In genomic region chr14:118866014-118866811, GRCm38 (mm10) we compare ENCODE assay signal across 19 mouse cellular contexts. TPM values are rescaled to one million over a fixed set of nuclear protein-coding genes. Genes with fewer than 3 reads are reported as not detected.
DNase-seq lines count a peak whose midpoint lies in the region; ATAC-seq and TF ChIP-seq lines count a peak whose summit lies in the region.
"Had no signal": no experiment of that assay in that cellular context is flagged by ENCODE, and none has a peak within 500 bp of the region (broad histone marks: within the 10 kb centered on the region; RNA-seq: fewer than 3 reads in every experiment).

No protein-coding gene starts in this region.

- no peak overlapping the region for H3K9ac ChIP-seq in intestine, embryonic 16.5 days (ENCODE audit: low read depth, low read length)
- H3K9ac ChIP-seq in liver, embryonic 14.5 days (replicated peaks): no peak overlapping the region
- H3K9ac ChIP-seq in midbrain, postnatal 0 days (replicated peaks; ENCODE audit: low read length, poor library complexity, severe bottlenecking): no peak overlapping the region
- H3K9ac ChIP-seq: heart, embryonic 13.5 days; hindbrain, embryonic 12.5 days had no signal

- TF ChIP-seq CTCF in kidney, adult 2 months (conservative IDR thresholded peaks at IDR 0.05; ENCODE audit: insufficient read depth, insufficient read length, low read depth, low read length): no peak
- no peak for TF ChIP-seq CTCF in liver, embryonic 14.5 days (IDR thresholded peaks at IDR 0.05; ENCODE audit: low read depth)
- TF ChIP-seq CTCF in midbrain, postnatal 0 days (IDR thresholded peaks at IDR 0.05): no peak

- H3K27ac ChIP-seq in kidney, adult 2 months (ENCODE audit: insufficient read depth, low read depth, low read length): 0 out of 2 replicates have a peak overlapping the region, but pooled peaks have one; percentile 16
- H3K27ac ChIP-seq in intestine, embryonic 16.5 days (ENCODE audit: low read length): no peak overlapping the region
- no peak overlapping the region for H3K27ac ChIP-seq in liver, embryonic 14.5 days
- H3K27ac ChIP-seq in midbrain, postnatal 0 days (ENCODE audit: low read depth, low read length): no peak overlapping the region
- H3K27ac ChIP-seq: embryonic facial prominence, embryonic 10.5 days; gastrocnemius, adult 2 months; heart, embryonic 13.5 days; hindbrain, embryonic 12.5 days had no signal

- peaks cover 9% of the 10 kb centered on the region; the same call in 1 of the 2 replicates for H3K4me1 ChIP-seq in kidney, adult 2 months (ENCODE audit: control insufficient read depth, insufficient read depth, low read length)
- H3K4me1 ChIP-seq in intestine, embryonic 16.5 days (ENCODE audit: control insufficient read depth, insufficient read depth, low read length): 0 out of 2 replicates have a peak, but pooled peaks cover 2% of the 10 kb centered on the region
- peaks cover 17 to 31% of the 10 kb centered on the region in 2 experiments for H3K4me1 ChIP-seq in liver, embryonic 14.5 days (replicated peaks; ENCODE audit: control insufficient read depth in 2 of 2, insufficient read depth in 2 of 2, low read length in 1 of 2)
- H3K4me1 ChIP-seq in midbrain, postnatal 0 days (ENCODE audit: insufficient read depth, low read length): no peaks in the 10 kb centered on the region
- H3K4me1 ChIP-seq: heart, embryonic 13.5 days had no signal

- no peak for TF ChIP-seq EP300 in liver, embryonic 14.5 days (IDR thresholded peaks at IDR 0.05; ENCODE audit: low read depth)

- H3K36me3 ChIP-seq in kidney, adult 2 months (ENCODE audit: control insufficient read depth, insufficient read depth, low read length): no peaks in the 10 kb centered on the region; the same call in 1 of the 2 replicates
- H3K36me3 ChIP-seq in intestine, embryonic 16.5 days (ENCODE audit: control insufficient read depth, insufficient read depth, low read length): no peaks in the 10 kb centered on the region
- H3K36me3 ChIP-seq in liver, embryonic 14.5 days (replicated peaks; ENCODE audit: control insufficient read depth, insufficient read depth, low read depth): no peaks in the 10 kb centered on the region
- H3K36me3 ChIP-seq in midbrain, postnatal 0 days (ENCODE audit: insufficient read depth, low read length): no peaks in the 10 kb centered on the region
- H3K36me3 ChIP-seq: heart, embryonic 13.5 days; hindbrain, embryonic 12.5 days had no signal

- ATAC-seq in intestine, embryonic 16.5 days: peak; percentile 87
- ATAC-seq in liver, embryonic 14.5 days (ENCODE audit: insufficient read depth): peak; percentile 22; the same call in 1 of the 2 replicates
- peak; percentile 18; the same call in 1 of the 2 replicates for ATAC-seq in megakaryocyte progenitor cell, adult 5-6 weeks (replicated peaks; ENCODE audit: poor library complexity)
- no peak for ATAC-seq in midbrain, postnatal 0 days (ENCODE audit: low FRiP score)
- ATAC-seq: forebrain, embryonic 14.5 days had no signal

- no peak for TF ChIP-seq POLR2A in kidney, adult 2 months (IDR thresholded peaks at IDR 0.05; ENCODE audit: low read depth, low read length)

- DNase-seq in kidney, adult 2 months: no peak
- no peak for DNase-seq in kidney, adult 11 months
- DNase-seq in liver, embryonic 14.5 days (ENCODE audit: low read depth in 3 of 3, low spot score in 3 of 3): no peak
- no peak for DNase-seq in midbrain, postnatal 0 days (ENCODE audit: low spot score)
- DNase-seq in cerebellum, adult 9-10 months: no peak
- DNase-seq in thymus, postnatal 0 days (ENCODE audit: low spot score): no peak
- DNase-seq: adrenal gland, postnatal 14 days; cerebellum, adult 18-20 months; cerebellum, postnatal 10 days; gastrocnemius, adult 2 months; gastrocnemius, postnatal 25 days; heart, postnatal 4 days had no signal

- H3K4me2 ChIP-seq in intestine, embryonic 16.5 days (ENCODE audit: low read depth, low read length): no peak overlapping the region
- 0 out of 2 replicates have a peak overlapping the region, but pooled peaks have one; percentile 1 for H3K4me2 ChIP-seq in liver, embryonic 14.5 days (ENCODE audit: low read depth)
- no peak overlapping the region for H3K4me2 ChIP-seq in midbrain, postnatal 0 days (ENCODE audit: low read depth, low read length, poor library complexity, severe bottlenecking)
- H3K4me2 ChIP-seq: heart, embryonic 13.5 days; hindbrain, embryonic 12.5 days had no signal

- WGBS in kidney, adult 2 months: 66% methylated on average over 10 of the region's 10 CpGs
- 55% methylated on average over 10 of the region's 10 CpGs for WGBS in intestine, embryonic 16.5 days
- WGBS in liver, embryonic 14.5 days (ENCODE audit: insufficient replicate concordance): 27% methylated on average over 10 of the region's 10 CpGs
- 92% methylated on average over 10 of the region's 10 CpGs for WGBS in midbrain, postnatal 0 days

- H3K9me3 ChIP-seq in intestine, embryonic 16.5 days (ENCODE audit: control insufficient read depth, low read length): no peaks in the 10 kb centered on the region
- no peaks in the 10 kb centered on the region for H3K9me3 ChIP-seq in liver, embryonic 14.5 days (ENCODE audit: control insufficient read depth, low read length)
- no peaks in the 10 kb centered on the region for H3K9me3 ChIP-seq in midbrain, postnatal 0 days (ENCODE audit: low read length)
- H3K9me3 ChIP-seq: embryonic facial prominence, embryonic 10.5 days; heart, embryonic 13.5 days; hindbrain, embryonic 12.5 days had no signal

- no peaks in the 10 kb centered on the region for H3K27me3 ChIP-seq in kidney, adult 2 months (replicated peaks; ENCODE audit: control insufficient read depth, insufficient read depth, low read length)
- no peaks in the 10 kb centered on the region for H3K27me3 ChIP-seq in intestine, embryonic 16.5 days (replicated peaks; ENCODE audit: control insufficient read depth, insufficient read depth, low read length)
- H3K27me3 ChIP-seq in liver, embryonic 14.5 days (ENCODE audit: control insufficient read depth, insufficient read depth, low read length): no peaks in the 10 kb centered on the region; the same call in 1 of the 2 replicates
- no peaks in the 10 kb centered on the region for H3K27me3 ChIP-seq in midbrain, postnatal 0 days (ENCODE audit: insufficient read depth, low read length)
- H3K27me3 ChIP-seq: heart, embryonic 13.5 days; hindbrain, embryonic 12.5 days had no signal

- no peak overlapping the region for H3K4me3 ChIP-seq in kidney, adult 2 months (ENCODE audit: insufficient read depth, low read depth, low read length)
- H3K4me3 ChIP-seq in intestine, embryonic 16.5 days (ENCODE audit: low read length): no peak overlapping the region
- H3K4me3 ChIP-seq in liver, embryonic 14.5 days (ENCODE audit: insufficient read depth in 1 of 2, low read depth in 2 of 2, low read length in 2 of 2): no peak overlapping the region
- no peak overlapping the region for H3K4me3 ChIP-seq in midbrain, postnatal 0 days (ENCODE audit: low read depth, low read length)
- H3K4me3 ChIP-seq: embryonic facial prominence, embryonic 10.5 days; gastrocnemius, adult 2 months; heart, embryonic 13.5 days; hindbrain, embryonic 12.5 days had no signal

RNA-seq across cellular contexts. Expression of gene Dzip1, which starts 59.0 kb away (rescaled TPM):
- 5.7 and 6.0 TPM in 2 replicates for polyA plus RNA-seq in kidney, adult 2 months (2012; rRNA removed)
- 5.9 and 6.8 TPM in 2 replicates for polyA plus RNA-seq in intestine, embryonic 16.5 days (2015; fragmentation: Nextera tagmentation; extraction: Ambion mirVana)
- 1.0 and 1.5 TPM in 2 replicates for polyA plus RNA-seq in liver, embryonic 14.5 days (2012; rRNA removed)
- polyA plus RNA-seq in liver, embryonic 14.5 days (2014; fragmentation: Nextera tagmentation; extraction: Ambion mirVana): 1.4 and 1.9 TPM in 2 replicates
- total RNA-seq in megakaryocyte progenitor cell, adult 5-6 weeks (2015): 0.46 and 0.49 TPM in 2 replicates
- total RNA-seq in megakaryocyte progenitor cell, adult 5-6 weeks (2017): 0.03 and 0.92 TPM in 2 replicates
- 419 and 440 TPM in 2 replicates for total RNA-seq in midbrain, postnatal 0 days (2014; rRNA removed)
- polyA plus RNA-seq in midbrain, postnatal 0 days (2015; fragmentation: Nextera tagmentation; extraction: Ambion mirVana): 116 and 123 TPM in 2 replicates
- polyA plus RNA-seq in thymus, postnatal 0 days (2015; fragmentation: Nextera tagmentation; extraction: Ambion mirVana): 17.6 and 23.6 TPM in 2 replicates
- total RNA-seq: granulocyte monocyte progenitor cell, adult 5-6 weeks had no signal
